Mouse (Mus musculus) kidney, adult 2 months (tissue): ENCODE data around the gene Pcp2.

Experiments used
- CTCF ChIP-seq: fragments of 200-500 bp; conservative IDR thresholded peaks from 2 replicates; pipeline ENCODE4 v1.5.1; 2011; ENCODE audit warnings: low read depth, mild to moderate bottlenecking, control low read depth, low read length, moderate library complexity, mixed read lengths; ENCODE audit not compliant: insufficient read depth, insufficient read length
- POLR2A ChIP-seq: fragments of 200-500 bp; IDR thresholded peaks from one replicate; pipeline ENCODE4 v1.6.1; 2011; ENCODE audit warnings: low read depth, low read length, control low read depth

DNA sequence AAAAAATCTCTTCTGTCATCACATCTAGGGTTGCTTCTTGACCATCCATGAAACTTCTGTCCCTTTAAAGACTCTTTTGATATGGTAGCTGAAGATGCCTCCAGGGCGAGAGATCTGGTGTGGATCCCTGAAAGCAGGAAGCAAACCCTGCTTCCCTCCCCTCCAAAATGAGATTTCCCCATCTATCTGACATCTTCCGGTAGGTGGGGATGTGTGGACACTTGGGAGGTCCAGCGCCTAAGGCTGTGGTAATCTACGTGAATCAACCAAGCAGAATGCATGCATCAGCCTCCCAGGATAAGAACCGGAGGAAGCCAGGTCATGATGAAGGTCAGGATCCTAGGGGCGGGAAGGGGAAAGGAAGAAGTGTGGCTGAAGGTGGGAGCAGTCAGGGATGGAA, 40.2 kb upstream of the Pcp2 start, which contains the start of gene Mcemp1:
- TF ChIP-seq CTCF, result no peak
- TF ChIP-seq POLR2A, result no peak
